Mouse (Mus musculus) heart, postnatal 0 days (tissue): Measurements from ENCODE around the gene Adad2.

Source experiments
- CTCF ChIP-seq: IDR thresholded peaks from 2 replicates; pipeline ENCODE4 v1.5.1; 2016; ENCODE audit warnings: antibody characterized with exemption, control low read depth, low read depth
- EP300 ChIP-seq: IDR thresholded peaks from 2 replicates; pipeline ENCODE4 v1.6.1; 2016; ENCODE audit warnings: antibody characterized with exemption, low read depth

- TF ChIP-seq CTCF (no peak), EP300 (no peak)
These were observed 37.2 kb upstream of the Adad2 start for GRCm38 (mm10) chr8:119575366-119575726.
